Mouse (Mus musculus): Measurements from ENCODE around the gene Dcaf12l2.

The Dcaf12l2 gene

GRCm38 (mm10) chrX:44367646-44368521 lies at the start of gene Dcaf12l2:
Gene Dcaf12l2, minus strand, starts transcription at chrX:44368342.
- in situ Hi-C loops (cut with MboI; ENCODE audit: low sequenced_read_pairs) = no loop called here

- in situ Hi-C loops (cut with MboI; ENCODE audit: low sequenced_read_pairs) = no loop called here
Measured at GRCm38 (mm10) chrX:44367280-44367645, 879 bp downstream of the Dcaf12l2 start.

Data from CH12F3 (cell line).